Mouse (Mus musculus) frontal cortex, postnatal 14 days (tissue): ENCODE data around the gene Otog.
A peak's percentile ranks its signal among the peaks of the same experiment; 100 is the strongest.

ENCODE experiments used
- DNase-seq, 2 experiments: peaks; one replicate each; pipeline ENCODE4 v3.0.0; 2022; ENCODE audit warnings: low spot score in 2 of 2

Gene Otog

DNA sequence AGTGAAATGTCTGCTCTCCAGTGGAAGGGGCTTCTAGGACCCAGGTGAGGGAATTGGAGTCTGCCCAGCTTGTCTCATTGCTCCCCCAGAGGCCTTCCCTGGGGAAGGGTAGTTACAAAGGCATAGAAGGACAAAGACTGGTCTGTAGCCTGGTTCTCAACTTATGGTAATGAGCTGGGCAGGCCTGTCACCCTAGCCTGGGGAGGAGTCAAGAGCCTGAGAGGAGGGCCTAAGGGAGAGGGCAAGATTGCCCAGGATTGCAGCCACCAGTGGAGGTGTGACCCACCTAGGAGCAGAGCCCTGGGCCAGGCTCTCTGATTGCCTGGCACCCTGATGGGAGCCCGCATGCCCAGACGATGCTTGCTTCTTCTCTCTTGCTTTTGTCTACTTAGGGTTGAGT lies at the start of gene Otog:
Otog (plus strand) TSS at position 292 of the 400 bp plus-strand sequence.
- no peak for DNase-seq

DNA sequence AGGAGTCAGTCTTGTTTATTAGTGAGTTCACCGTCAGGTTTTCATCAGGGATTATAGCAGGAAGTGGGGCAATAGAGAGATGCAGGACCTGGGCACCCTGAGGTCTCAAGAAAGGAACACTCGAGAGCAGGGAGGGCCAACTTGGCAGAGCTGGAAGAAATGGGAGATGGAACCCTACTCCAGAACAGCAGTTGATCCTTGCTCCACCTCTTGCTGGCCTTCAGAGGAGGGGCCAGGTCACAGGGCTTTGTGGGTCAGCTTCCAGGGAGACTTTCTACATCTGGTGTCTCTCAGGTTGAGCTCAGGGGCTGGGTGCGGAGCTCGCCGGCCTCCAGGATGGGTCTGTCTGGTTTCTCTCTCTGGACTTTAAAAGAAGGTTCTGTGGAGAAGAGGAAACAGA lies 45.4 kb upstream of the Otog start:
- no peak for DNase-seq

GRCm38 (mm10) chr7:46200021-46200420 lies 40.8 kb upstream of the Otog start:
- DNase-seq, result no peak

- no peak for DNase-seq
These were observed 39.1 kb upstream of the Otog start for GRCm38 (mm10) chr7:46201649-46202048.

GRCm38 (mm10) chr7:46204046-46204471 lies 36.7 kb upstream of the Otog start:
- peak; percentile 28 to 57 for DNase-seq

- DNase-seq, result no peak
These were observed 36.0 kb upstream of the Otog start for GRCm38 (mm10) chr7:46204775-46205174.

DNA sequence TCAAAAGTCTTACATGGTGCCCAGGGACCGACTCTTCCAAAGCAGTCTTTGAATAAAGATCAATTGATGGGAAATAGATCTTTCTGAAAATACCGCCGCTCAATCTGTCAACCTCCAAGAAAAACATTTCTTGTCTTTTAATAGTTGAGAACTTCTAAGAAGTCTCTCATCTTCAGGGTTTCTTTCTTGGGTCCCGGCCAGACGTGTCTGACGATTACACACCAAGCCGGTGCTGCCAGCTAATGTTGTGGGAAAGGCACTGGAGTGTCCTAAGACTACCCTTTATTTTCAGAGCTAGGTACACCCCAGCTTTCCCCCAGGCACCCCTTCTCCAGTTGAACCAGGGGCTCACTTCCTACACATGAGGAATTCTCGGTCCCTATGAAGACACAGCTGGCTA lies 32.7 kb upstream of the Otog start:
- DNase-seq, result peak in 1 of 2 experiments; percentile 18

GRCm38 (mm10) chr7:46210276-46210675 lies 30.5 kb upstream of the Otog start:
- no peak for DNase-seq

- no peak for DNase-seq
These were observed 24.3 kb upstream of the Otog start for GRCm38 (mm10) chr7:46216481-46216880.

GRCm38 (mm10) chr7:46218415-46218814 lies 22.4 kb upstream of the Otog start:
- DNase-seq, result no peak

GRCm38 (mm10) chr7:46220591-46221129 lies 20.1 kb upstream of the Otog start:
- DNase-seq, result no peak

GRCm38 (mm10) chr7:46226253-46226652 lies 14.5 kb upstream of the Otog start:
- DNase-seq, result peak in 1 of 2 experiments; percentile 42

DNA sequence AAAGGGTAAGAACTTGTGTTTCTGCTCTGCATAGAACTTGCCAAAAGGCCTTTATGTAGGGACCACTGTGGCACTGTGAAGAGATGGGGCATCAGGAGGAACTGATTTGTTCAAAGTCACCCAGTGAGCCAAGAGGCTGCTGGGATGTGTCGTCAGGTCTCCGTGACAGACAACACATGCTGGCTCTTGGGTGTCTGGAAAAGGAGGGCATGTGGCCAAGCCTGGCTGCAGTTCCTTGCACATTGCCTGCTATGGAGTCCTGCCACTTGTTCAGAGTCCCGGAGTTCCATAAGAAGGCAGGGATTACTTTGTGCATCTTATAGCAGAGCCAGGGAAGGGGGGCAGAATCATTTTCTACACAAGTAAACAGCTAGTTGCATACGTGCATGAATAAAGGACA lies 13.9 kb upstream of the Otog start:
- DNase-seq, result peak in 1 of 2 experiments; percentile 13

GRCm38 (mm10) chr7:46235948-46236347 lies 4.8 kb upstream of the Otog start:
- DNase-seq, result no peak

- DNase-seq, result no peak
These were observed 4.4 kb upstream of the Otog start for GRCm38 (mm10) chr7:46236363-46236762.

GRCm38 (mm10) chr7:46237192-46237591 lies 3.6 kb upstream of the Otog start:
- no peak for DNase-seq

DNA sequence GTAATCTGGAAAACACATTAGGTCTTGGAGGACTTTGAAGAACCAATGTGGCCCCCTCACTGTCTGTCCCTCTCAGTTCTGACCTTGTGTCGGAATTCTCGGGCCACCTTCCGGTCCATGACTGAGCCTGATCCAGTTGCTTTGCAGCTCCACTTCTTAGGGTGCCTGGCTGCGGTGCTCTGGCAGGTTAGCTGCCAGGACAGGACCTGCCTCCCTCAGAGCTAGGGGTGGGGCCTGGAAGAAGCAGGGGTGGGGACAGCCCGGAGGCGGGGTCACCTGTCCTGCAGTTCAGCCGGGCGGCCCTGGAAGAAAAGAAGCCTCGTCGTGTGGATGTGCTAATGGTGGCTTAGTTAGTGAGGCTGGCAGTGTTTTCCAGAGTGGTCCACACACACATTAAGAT lies 2.4 kb upstream of the Otog start, which contains the start of gene Ush1c:
Ush1c (minus strand) TSS at position 158 of the 400 bp plus-strand sequence.
- DNase-seq, result no peak

GRCm38 (mm10) chr7:46240091-46240490 lies 696 bp upstream of the Otog start:
- DNase-seq, result no peak

- no peak for DNase-seq
These were observed 6.1 kb downstream of the Otog start for GRCm38 (mm10) chr7:46246876-46247275.

GRCm38 (mm10) chr7:46247606-46248005 lies 6.8 kb downstream of the Otog start:
- no peak for DNase-seq

DNA sequence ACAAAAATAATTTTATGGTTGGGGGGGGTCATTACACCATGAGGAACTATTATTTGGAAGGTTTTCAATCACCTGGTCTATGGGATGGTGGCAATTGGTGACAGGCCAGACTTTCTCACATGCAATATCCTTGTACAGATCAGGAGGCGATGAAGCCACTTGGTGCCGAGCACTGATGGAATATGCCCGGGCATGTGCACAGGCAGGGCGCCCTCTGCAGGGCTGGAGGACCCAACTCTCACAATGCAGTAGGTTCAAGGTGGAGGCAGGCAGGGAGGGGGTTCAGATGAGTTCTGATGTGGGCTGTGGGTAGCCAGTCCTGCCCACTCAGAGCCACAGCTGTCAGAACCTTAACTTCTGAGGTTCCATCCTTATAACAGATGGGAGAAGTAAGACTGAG lies 11.1 kb downstream of the Otog start:
- DNase-seq, result no peak

DNA sequence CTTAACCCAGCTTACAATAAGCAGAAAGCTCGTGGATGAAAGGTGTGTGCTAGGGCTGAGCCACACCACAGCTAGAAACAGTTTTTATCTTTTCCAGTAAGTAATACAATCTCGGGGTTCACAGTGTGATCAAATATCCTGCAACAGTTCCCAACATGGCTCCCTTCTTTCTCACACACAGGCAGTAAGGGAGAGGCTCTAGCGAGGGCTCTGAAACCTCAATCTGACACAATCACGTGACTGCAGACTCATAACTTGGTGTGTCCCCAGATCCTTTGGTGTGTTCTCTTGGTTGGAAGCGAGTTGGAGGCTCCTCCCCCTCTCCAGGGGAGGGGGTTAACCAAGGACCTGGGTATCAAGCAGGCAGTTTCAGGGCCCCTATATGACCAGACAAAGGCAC lies 35.4 kb downstream of the Otog start:
- no peak for DNase-seq

- DNase-seq, result peak in 1 of 2 experiments; percentile 45
These were observed 39.2 kb downstream of the Otog start for GRCm38 (mm10) chr7:46279946-46280345.

DNA sequence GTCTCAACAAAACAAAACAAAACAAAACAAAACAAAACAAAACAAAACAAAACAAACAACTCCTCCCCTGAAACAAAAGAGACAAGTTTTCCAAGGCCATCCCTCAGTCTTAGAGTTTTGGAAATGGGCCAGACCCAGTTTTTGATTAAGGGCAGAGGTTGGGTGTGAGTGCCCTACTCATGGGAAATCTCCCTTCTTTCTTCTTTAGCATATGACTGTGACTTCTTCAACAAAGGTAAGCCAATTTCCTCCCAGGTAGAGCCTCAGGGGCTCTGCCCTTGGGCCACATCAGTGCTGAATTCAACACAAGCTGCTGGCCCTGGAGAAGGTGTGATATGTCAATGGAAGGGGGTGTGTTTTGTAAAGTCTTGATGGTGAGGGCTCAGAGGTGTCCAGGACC lies 40.1 kb downstream of the Otog start:
- DNase-seq, result no peak
